Mouse (Mus musculus) frontal cortex, adult 2 months (tissue): ENCODE measurements around the gene Pex5l. TPM values are rescaled to one million over a fixed set of nuclear protein-coding genes. Genes with fewer than 3 reads are reported as not detected.

ENCODE experiments used
- DNase-seq, 2 experiments: peaks; one replicate each; pipeline ENCODE4 v3.0.0; 2022; ENCODE audit warnings: low spot score in 1 of 2; ENCODE audit errors: extremely low spot score in 1 of 2
- polyA plus RNA-seq: library from polyadenylated mRNA; depleted of rRNA; stranded (reverse); fragments of >200 nt; gene quantifications from 2 replicates; pipeline ENCODE4 v1.2.3, GENCODE M21; 2012; rRNA removed

Gene Pex5l
- 63.8 and 77.5 TPM in 2 replicates for polyA plus RNA-seq

- DNase-seq: peak; percentile 14 to 70
These were observed at the start of gene Pex5l for GRCm38 (mm10) chr3:33142901-33143461. TSS of gene Pex5l (minus strand) at chr3:33143247.

- no peak for DNase-seq
These were observed 22.1 kb upstream of the Pex5l start for GRCm38 (mm10) chr3:33165186-33165585.

GRCm38 (mm10) chr3:33163821-33164220, 20.8 kb upstream of the Pex5l start:
- no peak for DNase-seq

- DNase-seq: no peak
These were observed 545 bp upstream of the Pex5l start for GRCm38 (mm10) chr3:33143592-33143991.

DNA sequence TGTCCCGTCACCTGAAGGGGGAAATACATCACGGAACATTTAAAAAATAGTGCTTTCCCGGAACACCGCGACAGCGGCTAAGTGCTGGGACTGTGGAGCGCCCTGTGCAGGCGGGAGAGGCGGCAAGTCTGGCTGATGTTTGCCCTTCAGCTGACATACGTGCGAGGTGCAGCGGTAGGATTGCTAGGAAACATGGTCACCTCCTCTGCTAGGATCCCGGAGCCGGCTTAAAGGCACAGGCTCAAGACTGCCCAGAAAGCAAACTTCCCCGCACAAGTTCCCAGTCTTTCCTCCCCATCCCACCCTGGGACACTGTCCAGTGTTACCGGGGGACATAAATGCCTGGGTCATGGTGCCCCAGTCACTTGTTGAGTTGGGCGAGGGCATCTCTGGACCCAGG, 649 bp downstream of the Pex5l start:
- DNase-seq: no peak

DNA sequence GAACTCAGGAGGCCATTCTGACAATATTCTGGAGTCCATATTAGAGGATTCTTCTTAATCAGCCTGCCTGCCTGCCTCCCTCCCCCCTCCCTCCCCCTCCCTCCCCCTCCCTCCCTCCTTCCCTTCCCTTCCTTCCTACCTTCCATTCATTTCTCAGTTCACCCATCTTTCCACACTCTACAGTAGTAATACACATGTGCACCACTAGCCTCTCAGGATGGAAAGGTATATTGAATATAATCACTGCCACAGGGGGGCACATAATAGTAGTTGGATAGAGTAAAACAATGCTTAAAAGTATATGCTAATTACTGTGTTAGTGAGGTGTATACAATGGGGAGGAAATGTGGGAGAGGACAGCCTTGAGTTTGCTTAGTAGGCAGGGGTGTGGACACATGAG, 13.1 kb downstream of the Pex5l start:
- DNase-seq: no peak

GRCm38 (mm10) chr3:33124796-33125195, 18.3 kb downstream of the Pex5l start:
- DNase-seq: peak in 1 of 2 experiments; percentile 45

DNA sequence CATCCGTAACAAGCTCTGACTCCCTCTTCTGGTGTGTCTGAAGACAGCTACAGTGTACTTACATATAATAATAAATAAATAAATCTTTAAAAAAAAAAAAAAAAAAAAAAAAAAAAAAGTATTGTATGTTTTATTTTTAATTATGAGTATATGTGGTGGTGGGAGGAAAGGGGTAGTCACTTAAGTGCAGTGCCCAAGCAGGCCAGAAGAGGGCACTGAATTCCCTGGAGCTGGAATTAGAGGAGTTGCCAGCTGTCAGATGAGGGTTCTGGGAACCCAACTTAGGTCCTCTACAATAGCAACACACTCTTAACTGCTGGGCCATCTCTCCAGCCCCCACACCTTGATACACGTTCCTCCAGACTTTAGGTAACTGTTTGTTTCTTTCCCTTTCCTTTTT, 37.3 kb downstream of the Pex5l start:
- no peak for DNase-seq

DNA sequence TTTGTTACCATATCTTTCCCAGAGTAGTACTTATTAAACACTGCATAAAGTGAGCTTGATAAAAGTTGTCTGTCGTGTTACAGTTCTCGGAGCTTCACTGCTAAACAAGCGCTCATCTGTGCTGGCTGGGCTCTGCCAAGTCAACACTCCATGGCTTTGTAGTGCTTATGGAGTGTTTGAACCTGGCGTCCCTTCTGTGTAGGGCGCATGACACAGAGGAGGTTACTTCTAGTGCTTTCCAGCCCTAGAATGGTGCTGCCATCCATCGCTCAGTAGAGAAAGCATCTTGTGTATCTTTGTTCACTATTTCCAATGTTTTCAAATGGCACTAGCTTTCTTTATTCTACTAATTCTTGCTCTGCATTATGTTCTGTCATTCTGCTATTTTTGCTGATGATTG, 39.5 kb downstream of the Pex5l start:
- DNase-seq: no peak

GRCm38 (mm10) chr3:33098550-33099295, 44.3 kb downstream of the Pex5l start:
- no peak for DNase-seq

- DNase-seq: no peak
These were observed 49.4 kb downstream of the Pex5l start for GRCm38 (mm10) chr3:33093646-33094045.

DNA sequence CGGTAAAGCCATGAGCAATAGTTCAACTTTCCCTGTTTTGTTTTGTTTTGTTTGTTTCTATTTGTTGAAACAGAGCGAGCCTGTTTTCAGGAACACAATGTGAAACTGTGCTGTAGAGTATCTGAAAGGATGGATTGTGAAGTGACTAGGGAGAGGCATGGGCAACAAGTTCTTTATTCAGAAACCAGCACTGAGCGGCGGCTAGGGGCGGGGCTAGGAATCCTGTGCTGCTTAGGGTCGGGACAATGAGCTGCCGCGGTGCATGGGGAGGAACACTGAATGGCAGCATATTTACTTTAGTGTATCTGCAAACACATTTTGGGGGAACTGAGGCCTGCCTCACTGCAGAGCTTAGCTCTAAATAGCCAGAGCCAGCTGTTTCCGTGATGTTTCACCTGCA, 53.0 kb downstream of the Pex5l start:
- no peak for DNase-seq

- no peak for DNase-seq
These were observed 53.6 kb downstream of the Pex5l start for GRCm38 (mm10) chr3:33089470-33089869.

DNA sequence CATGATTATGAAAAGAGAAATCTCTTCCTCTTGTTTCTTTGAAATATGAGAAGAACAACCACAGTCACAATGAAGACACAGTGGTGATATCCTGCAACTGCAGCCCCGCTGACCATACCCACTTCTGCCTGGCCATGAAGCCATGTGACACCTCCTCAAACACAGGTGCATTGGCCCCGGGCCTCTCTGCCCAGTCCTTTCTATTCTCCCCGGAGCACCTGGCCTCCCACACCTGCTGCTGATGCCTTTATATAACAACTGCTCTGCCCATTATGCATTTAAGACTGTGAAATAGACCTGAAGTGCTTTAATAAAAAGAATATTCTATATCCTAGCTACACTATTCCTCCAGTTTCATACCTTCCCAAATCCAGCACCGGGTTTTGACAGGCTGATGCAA, 54.8 kb downstream of the Pex5l start:
- no peak for DNase-seq

- DNase-seq: peak in 1 of 2 experiments; percentile 64
These were observed 60.2 kb downstream of the Pex5l start for GRCm38 (mm10) chr3:33082806-33083338.

DNA sequence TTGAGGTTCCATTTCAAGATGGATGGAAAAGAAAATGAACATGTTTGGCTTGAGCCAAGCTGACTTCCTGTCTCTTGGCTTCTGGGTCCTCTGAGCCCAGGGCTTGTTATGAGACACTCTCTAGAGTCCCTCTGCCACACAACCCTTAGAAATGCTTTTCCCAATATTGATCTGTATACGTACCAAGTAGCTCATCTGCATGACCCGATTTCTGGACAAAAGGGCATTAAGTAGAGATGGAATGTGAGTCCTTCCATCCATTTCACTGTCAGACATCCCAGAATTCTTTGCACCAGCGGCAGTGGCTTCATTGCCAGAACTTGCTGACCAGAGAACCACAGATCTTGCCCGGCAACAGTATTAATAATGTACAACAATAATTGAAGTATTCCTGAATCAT, 61.3 kb downstream of the Pex5l start:
- DNase-seq: no peak

- DNase-seq: no peak
These were observed 63.4 kb downstream of the Pex5l start for GRCm38 (mm10) chr3:33079658-33080057.

GRCm38 (mm10) chr3:33079171-33079570, 63.9 kb downstream of the Pex5l start:
- DNase-seq: no peak

- no peak for DNase-seq
These were observed 67.4 kb downstream of the Pex5l start for GRCm38 (mm10) chr3:33075696-33076095.

- DNase-seq: peak in 1 of 2 experiments; percentile 51
These were observed 68.6 kb downstream of the Pex5l start for GRCm38 (mm10) chr3:33074266-33074981.

DNA sequence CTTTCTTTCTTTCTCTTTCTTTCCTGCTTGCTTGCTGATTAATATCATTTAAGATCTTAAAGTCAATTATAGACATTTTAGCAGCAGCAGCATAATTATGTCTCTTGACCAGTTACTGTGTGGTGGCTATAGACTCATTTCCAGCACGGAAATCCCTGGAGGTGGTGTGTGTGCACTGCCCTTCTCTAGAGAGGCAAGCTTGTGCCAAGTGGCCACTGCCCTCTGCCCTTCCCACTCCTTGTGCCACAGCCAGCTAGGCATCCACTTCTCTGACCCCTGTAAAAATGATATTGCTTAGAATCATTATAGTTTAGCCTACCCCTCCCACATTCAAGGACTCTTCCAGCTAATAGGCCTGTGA, 69.2 kb downstream of the Pex5l start:
- no peak for DNase-seq

DNA sequence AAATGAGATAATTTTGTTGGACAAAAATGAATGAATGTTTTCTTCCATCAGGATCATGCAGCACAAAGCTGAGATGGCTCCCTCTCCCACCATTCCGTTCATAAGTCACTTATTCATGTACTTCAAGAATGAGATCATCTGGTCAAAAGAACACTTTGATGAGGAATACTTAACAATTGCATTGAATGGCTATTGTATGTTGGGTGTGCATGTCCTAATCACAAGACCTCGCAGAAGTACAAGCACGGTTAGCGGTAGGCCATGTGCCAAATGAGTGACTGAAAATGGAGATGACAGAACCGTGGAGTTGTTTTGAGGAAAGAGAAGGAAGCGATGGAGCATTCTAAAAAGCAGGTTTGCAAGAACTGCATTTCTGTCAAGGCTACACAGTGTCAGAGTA, 72.3 kb downstream of the Pex5l start:
- DNase-seq: no peak
